Mouse (Mus musculus) heart, adult 2 months (tissue): ENCODE results near the gene Ssh1. TPM values are rescaled to one million over a fixed set of nuclear protein-coding genes. Genes with fewer than 3 reads are reported as not detected.

ENCODE experiments used
- DNase-seq, 2 experiments: peaks; one replicate each; pipeline ENCODE4 v3.0.0; 2021
- H3K27ac ChIP-seq: fragments of 200-600 bp; 2 replicates; pipeline ENCODE4 v1.8.1; 2022
- H3K27me3 ChIP-seq: fragments of 200-500 bp; 2 replicates; pipeline ENCODE4 v1.6.1; 2012; ENCODE audit warnings: mild to moderate bottlenecking, low read length, inconsistent platforms, mixed read lengths; ENCODE audit not compliant: control insufficient read depth, insufficient read depth
- H3K36me3 ChIP-seq: fragments of 200-500 bp; 2 replicates; pipeline ENCODE4 v1.6.1; 2012; ENCODE audit warnings: low read length, inconsistent platforms; ENCODE audit not compliant: control insufficient read depth, insufficient read depth
- H3K4me1 ChIP-seq: fragments of 200-500 bp; 2 replicates; pipeline ENCODE4 v1.6.1; 2011; ENCODE audit warnings: low read length; ENCODE audit not compliant: control insufficient read depth, insufficient read depth
- H3K4me3 ChIP-seq: fragments of 200-600 bp; 2 replicates; pipeline ENCODE4 v1.8.1; 2022
- H3K79me2 ChIP-seq: fragments of 200-500 bp; replicated peaks from 2 replicates; pipeline ENCODE4 v1.6.1; 2012; ENCODE audit warnings: mild to moderate bottlenecking, inconsistent platforms, low read length, moderate library complexity, mixed read lengths; ENCODE audit not compliant: control insufficient read depth, insufficient read depth
- H3K9ac ChIP-seq: fragments of 200-500 bp; 2 replicates; pipeline ENCODE4 v1.6.1; 2012; ENCODE audit warnings: low read depth, mild to moderate bottlenecking, control low read depth, inconsistent platforms, low read length, mixed read lengths
- CTCF ChIP-seq: fragments of 200-600 bp; IDR thresholded peaks from 2 replicates; pipeline ENCODE4 v1.8.1; 2022; ENCODE audit warnings: antibody characterized with exemption, mild to moderate bottlenecking, moderate library complexity
- EP300 ChIP-seq: fragments of 200-500 bp; IDR thresholded peaks from 2 replicates; pipeline ENCODE4 v1.6.1; 2011; ENCODE audit warnings: low read depth, low read length, control low read depth; ENCODE audit not compliant: insufficient read depth
- POLR2A ChIP-seq: fragments of 200-500 bp; IDR thresholded peaks from 2 replicates; pipeline ENCODE4 v1.6.1; 2011; ENCODE audit warnings: mild to moderate bottlenecking, low read depth, low read length, control low read depth; ENCODE audit not compliant: insufficient read depth
- WGBS: fragments of 180-500 bp; shearing (Covaris S2); methylation state at CpG from one replicate; pipeline ENCODE4 v1.1.7; 2018; 5-methylcytosine and 5-hydroxymethylcytosine counted together
- intact Hi-C: fragments of 180-260 bp; cut with DNase I; formaldehyde crosslinking; loops from one replicate; pipeline ENCODE4 v1.15.1; 2025
- polyA plus RNA-seq: library from polyadenylated mRNA; depleted of rRNA; stranded (reverse); fragments of >200 nt; gene quantifications from 2 replicates; pipeline ENCODE4 v1.2.3, GENCODE M21; 2012
- total RNA-seq, 2 experiments: library from RNA; stranded (reverse); gene quantifications; 2 replicates each; pipeline ENCODE4 v1.2.3; 2021

Ssh1 gene
- total and polyA plus RNA-seq, 3 experiments: 7.4 to 15.2 (median 13.4) TPM

- 23% methylated on average over 6 of the region's 6 CpGs for WGBS
- Histone ChIP-seq H3K9ac (no peak overlapping the region), H3K27ac (no peak overlapping the region; the same call in 1 of the 2 replicates), H3K4me3 (no peak overlapping the region), H3K79me2 (peaks cover 9% of the 10 kb centered on the region), H3K4me1 (peaks cover 27% of the 10 kb centered on the region), H3K27me3 (no peaks in the 10 kb centered on the region), H3K36me3 (peaks cover 4% of the 10 kb centered on the region)
- TF ChIP-seq POLR2A (no peak), CTCF (no peak)
- DNase-seq: no peak
- intact Hi-C loops: no loop called here
Measured at GRCm38 (mm10) chr5:113983541-113983940, 10.2 kb downstream of the Ssh1 start.

- Histone ChIP-seq H3K4me1 (peaks cover 30% of the 10 kb centered on the region), H3K36me3 (no peaks in the 10 kb centered on the region), H3K4me3 (no peak overlapping the region), H3K79me2 (peaks cover 9% of the 10 kb centered on the region), H3K9ac (no peak overlapping the region), H3K27me3 (no peaks in the 10 kb centered on the region), H3K27ac (no peak overlapping the region)
- DNase-seq: no peak
- TF ChIP-seq POLR2A: no peak
- no peak for TF ChIP-seq CTCF
- no peak for TF ChIP-seq EP300
- WGBS: 66% methylated on average over 8 of the region's 8 CpGs
- intact Hi-C loops: no loop called here
Measured at GRCm38 (mm10) chr5:113981843-113982242, 11.9 kb downstream of the Ssh1 start.

- no peak overlapping the region for H3K27ac ChIP-seq
- 76% methylated on average over 6 of the region's 6 CpGs for WGBS
- intact Hi-C loops: no loop called here
- H3K27me3 ChIP-seq: no peaks in the 10 kb centered on the region
- peaks cover 9% of the 10 kb centered on the region for H3K79me2 ChIP-seq
- H3K4me1 ChIP-seq: peaks cover 32% of the 10 kb centered on the region
- no peak overlapping the region for H3K9ac ChIP-seq
- TF ChIP-seq CTCF (no peak), EP300 (no peak), POLR2A (no peak)
- no peak for DNase-seq
- H3K36me3 ChIP-seq: peaks cover under 1% of the 10 kb centered on the region; the same call in 1 of the 2 replicates
- H3K4me3 ChIP-seq: no peak overlapping the region
Measured at GRCm38 (mm10) chr5:113981171-113981570, 12.5 kb downstream of the Ssh1 start.

- whole genome bisulfite sequencing: 62% methylated on average over 1 of the region's 1 CpGs
- Histone ChIP-seq H3K79me2 (peaks cover 9% of the 10 kb centered on the region), H3K36me3 (peaks cover 2% of the 10 kb centered on the region; the same call in 1 of the 2 replicates), H3K27ac (no peak overlapping the region), H3K4me1 (peaks cover 32% of the 10 kb centered on the region), H3K4me3 (no peak overlapping the region), H3K27me3 (no peaks in the 10 kb centered on the region), H3K9ac (no peak overlapping the region)
- TF ChIP-seq POLR2A (no peak), EP300 (no peak), CTCF (no peak)
- intact Hi-C loops: no loop called here
- DNase-seq: no peak
Measured at GRCm38 (mm10) chr5:113980511-113980910, 13.2 kb downstream of the Ssh1 start.

- H3K27me3 ChIP-seq: no peaks in the 10 kb centered on the region
- H3K4me3 ChIP-seq: no peak overlapping the region
- 55% methylated on average over 8 of the region's 8 CpGs for WGBS
- no peak overlapping the region for H3K9ac ChIP-seq
- peaks cover 2% of the 10 kb centered on the region; the same call in 1 of the 2 replicates for H3K36me3 ChIP-seq
- peaks cover 44% of the 10 kb centered on the region for H3K4me1 ChIP-seq
- intact Hi-C loops: no loop called here
- no peak for DNase-seq
- H3K27ac ChIP-seq: peak overlapping the region; percentile 26
- H3K79me2 ChIP-seq: peaks cover 6% of the 10 kb centered on the region; the same call in 1 of the 2 replicates
- TF ChIP-seq EP300 (no peak), POLR2A (no peak), CTCF (no peak)
Measured at GRCm38 (mm10) chr5:113977309-113977708, 16.4 kb downstream of the Ssh1 start.

- no peak for TF ChIP-seq EP300
- no peak for TF ChIP-seq POLR2A
- no peak for TF ChIP-seq CTCF
- no peak overlapping the region for H3K9ac ChIP-seq
- intact Hi-C loops: no loop called here
- H3K27ac ChIP-seq: peak overlapping the region; percentile 26; the same call in 1 of the 2 replicates
- peaks cover 2% of the 10 kb centered on the region; the same call in 1 of the 2 replicates for H3K36me3 ChIP-seq
- H3K27me3 ChIP-seq: no peaks in the 10 kb centered on the region
- H3K79me2 ChIP-seq: peaks cover 3% of the 10 kb centered on the region; the same call in 1 of the 2 replicates
- no peak overlapping the region for H3K4me3 ChIP-seq
- no peak for DNase-seq
- H3K4me1 ChIP-seq: peaks cover 42% of the 10 kb centered on the region
- 82% methylated on average over 8 of the region's 8 CpGs for WGBS
Measured at GRCm38 (mm10) chr5:113976597-113976996, 17.1 kb downstream of the Ssh1 start.
